Mouse (Mus musculus) left cerebral cortex, adult 2 months (tissue): Measurements from ENCODE around the gene Flt3l. TPM values are rescaled to one million over a fixed set of nuclear protein-coding genes. Genes with fewer than 3 reads are reported as not detected.
A peak's percentile ranks its signal among the peaks of the same experiment; 100 is the strongest.

ENCODE experiments used
- DNase-seq, 2 experiments: peaks; one replicate each; pipeline ENCODE4 v3.0.0; 2021 to 2022; ENCODE audit warnings: low spot score in 2 of 2, mixed read lengths in 1 of 2; ENCODE audit errors: extremely low spot score in 1 of 2
- H3K27ac ChIP-seq: fragments of 200-600 bp; 2 replicates; pipeline ENCODE4 v1.8.1; 2022
- H3K4me3 ChIP-seq: fragments of 200-600 bp; 2 replicates; pipeline ENCODE4 v1.8.1; 2022
- CTCF ChIP-seq: fragments of 200-600 bp; IDR thresholded peaks from 2 replicates; pipeline ENCODE4 v1.8.1; 2022; ENCODE audit warnings: antibody characterized with exemption, mild to moderate bottlenecking, moderate library complexity
- intact Hi-C: fragments of 180-260 bp; cut with DNase I; formaldehyde crosslinking; loops from one replicate; pipeline ENCODE4 v1.15.1; 2025
- microRNA-seq, 2 experiments: library from miRNA; unstranded; fragments of <30 nt; microRNA quantifications; one replicate each; pipeline ENCODE4 v1.2.0; 2021
- total RNA-seq, 2 experiments: library from RNA; stranded (reverse); gene quantifications; 2 replicates each; pipeline ENCODE4 v1.2.3; 2021

Flt3l gene
- total RNA-seq, 2 experiments from 2014 or later, result 6.7 to 8.8 TPM

- Histone ChIP-seq H3K4me3 (no peak overlapping the region), H3K27ac (no peak overlapping the region)
- no peak for TF ChIP-seq CTCF
- intact Hi-C loops, result no loop called here
- no peak for DNase-seq
Measured at GRCm38 (mm10) chr7:45088597-45088996, 47.6 kb downstream of the Flt3l start.

- TF ChIP-seq CTCF, result no peak; the same call in 1 of the 2 replicates
- Histone ChIP-seq H3K27ac (no peak overlapping the region), H3K4me3 (no peak overlapping the region)
- no peak for DNase-seq
- intact Hi-C loops, result no loop called here
Measured at GRCm38 (mm10) chr7:45086084-45086483, 50.1 kb downstream of the Flt3l start.

GRCm38 (mm10) chr7:45083300-45083890, 52.8 kb downstream of the Flt3l start:
- Histone ChIP-seq H3K27ac (peak overlapping the region; percentile 19; the same call in 1 of the 2 replicates), H3K4me3 (no peak overlapping the region)
- intact Hi-C loops, result loop anchor here (5.0 kb wide), 1 partner anchor 214 kb away; no protein-coding TSS in a partner anchor

GRCm38 (mm10) chr7:45082401-45083299, 53.6 kb downstream of the Flt3l start:
- intact Hi-C loops, result loop anchor here (5.0 kb wide), 1 partner anchor 215 kb away; no protein-coding TSS in a partner anchor
- peak overlapping the region; percentile 70 for H3K27ac ChIP-seq
- no peak; the same call in 1 of the 2 replicates for TF ChIP-seq CTCF
- H3K4me3 ChIP-seq, result no peak overlapping the region
- DNase-seq, result no peak

More at GRCm38 (mm10) chr7:45083300-45083890, 52.8 kb downstream of the Flt3l start:
- DNase-seq, result no peak
- no peak for TF ChIP-seq CTCF

GRCm38 (mm10) chr7:45081016-45081415, 55.2 kb downstream of the Flt3l start:
- Histone ChIP-seq H3K4me3 (no peak overlapping the region), H3K27ac (no peak overlapping the region)
- no peak for DNase-seq
- intact Hi-C loops, result loop anchor here (2.0 to 5.0 kb wide), 2 partner anchors 48 to 216 kb away; partner anchors contain the start of gene Rpl13a
- no peak for TF ChIP-seq CTCF

- Histone ChIP-seq H3K4me3 (no peak overlapping the region), H3K27ac (0 out of 2 replicates have a peak overlapping the region, but pooled peaks have one; percentile 28)
- DNase-seq, result peak; percentile 85 to 93
- peak; percentile 85 for TF ChIP-seq CTCF
- intact Hi-C loops, result loop anchor here (1.0 to 5.0 kb wide), 3 partner anchors 49 to 217 kb away; partner anchors contain the start of genes Flt3l, Gm45713 and Rpl13a
Measured at GRCm38 (mm10) chr7:45079856-45080255, 56.4 kb downstream of the Flt3l start.

Small RNA genes lying within 50 kb of the gene (microRNA-seq; reads per million reads assigned to microRNA genes)
- 1,111 to 1,418 reads per million in 2 experiments for gene Mir150
- 5.7 to 17.3 reads per million in 2 experiments for gene Mir5121
- gene Mir7055, result 0.97 to 1.2 reads per million in 2 experiments

Other genes starting within 250 kb of the Flt3l start
- gene Med25, start 243.7 kb downstream of the Flt3l start, total RNA-seq, result 10 to 100 TPM; 96.1 to 98.5 TPM
- gene Fuz, start 240.4 kb downstream of the Flt3l start, total RNA-seq, result 10 to 100 TPM; 23.4 to 24.1 TPM
- gene Ap2a1, start 206.9 kb downstream of the Flt3l start, total RNA-seq, result 100 to 1,000 TPM; 327 to 331 TPM
- 1 to 10 TPM; 2.8 to 3.0 TPM for gene Tsks, start 193.2 kb downstream of the Flt3l start, total RNA-seq
- 100 to 1,000 TPM in 1 of 2 experiments, 10 to 100 TPM in 1; 97.9 to 102 TPM for gene Cpt1c, start 161.6 kb downstream of the Flt3l start, total RNA-seq
- gene Prmt1, start 149.9 kb downstream of the Flt3l start, total RNA-seq, result 100 to 1,000 TPM; 143 to 150 TPM
- 10 to 100 TPM; 36.4 to 36.9 TPM for gene Irf3, start 138.8 kb downstream of the Flt3l start, total RNA-seq
- 1 to 10 TPM; 3.0 to 3.8 TPM for gene Bcl2l12, start 137.7 kb downstream of the Flt3l start, total RNA-seq
- gene Scaf1, start 120.1 kb downstream of the Flt3l start, total RNA-seq, result 100 to 1,000 TPM; 170 to 181 TPM
- gene Rras, start 118.5 kb downstream of the Flt3l start, total RNA-seq, result 10 to 100 TPM; 11.8 to 12.2 TPM
- gene Prr12, start 83.6 kb downstream of the Flt3l start, total RNA-seq, result 10 to 100 TPM; 70.0 to 73.4 TPM
- 10 to 100 TPM; 53.6 to 55.6 TPM for gene Nosip, start 74.0 kb downstream of the Flt3l start, total RNA-seq
- gene Prrg2, start 73.8 kb downstream of the Flt3l start, total RNA-seq, result 10 to 100 TPM in 1 of 2 experiments, 1 to 10 TPM in 1; 9.0 to 10.4 TPM
- 1 to 10 TPM; 4.9 to 5.6 TPM for gene Rcn3, start 44.2 kb downstream of the Flt3l start, total RNA-seq
- 10 to 100 TPM; 16.7 to 23.4 TPM for gene Fcgrt, start 32.6 kb downstream of the Flt3l start, total RNA-seq
- 100 to 1,000 TPM; 421 to 444 TPM for gene Rps11, start 12.0 kb downstream of the Flt3l start, total RNA-seq
- 100 to 1,000 TPM; 695 to 716 TPM for gene Rpl13a, start 7.7 kb downstream of the Flt3l start, total RNA-seq
- gene Gm45713, start 201 bp downstream of the Flt3l start, total RNA-seq, result not detected
- 10 to 100 TPM; 47.6 to 48.4 TPM for gene Pih1d1, start 17.9 kb upstream of the Flt3l start, total RNA-seq
- 10 to 100 TPM; 15.9 to 23.1 TPM for gene Aldh16a1, start 18.2 kb upstream of the Flt3l start, total RNA-seq
- 1,000 to 10,000 TPM; 1,255 to 1,327 TPM for gene Slc17a7, start 27.5 kb upstream of the Flt3l start, total RNA-seq
- gene Gfy, start 43.1 kb upstream of the Flt3l start, total RNA-seq, result under 1 TPM in 1 of 2 experiments, not detected in 1; 0.29 TPM
- gene Pth2, start 44.6 kb upstream of the Flt3l start, total RNA-seq, result not detected
- 1 to 10 TPM; 6.7 to 7.5 TPM for gene Ccdc155, start 68.5 kb upstream of the Flt3l start, total RNA-seq
- gene Dkkl1, start 75.7 kb upstream of the Flt3l start, total RNA-seq, result 10 to 100 TPM; 32.4 to 33.5 TPM
- gene Tead2, start 79.3 kb upstream of the Flt3l start, total RNA-seq, result 1 to 10 TPM; 3.9 to 4.1 TPM
- 1 to 10 TPM; 4.2 to 5.4 TPM for gene Cd37, start 102.7 kb upstream of the Flt3l start, total RNA-seq
- 1 to 10 TPM; 1.9 to 2.4 TPM for gene Slc6a16, start 104.7 kb upstream of the Flt3l start, total RNA-seq
- under 1 TPM in 1 of 2 experiments, not detected in 1; 0.23 TPM for gene Slc6a21, start 141.1 kb upstream of the Flt3l start, total RNA-seq
- gene Trpm4, start 197.3 kb upstream of the Flt3l start, total RNA-seq, result 10 to 100 TPM; 18.5 to 24.6 TPM
- under 1 TPM; 0.23 to 0.61 TPM for gene Hrc, start 198.9 kb upstream of the Flt3l start, total RNA-seq
- 100 to 1,000 TPM; 156 to 159 TPM for gene Ppfia3, start 230.6 kb upstream of the Flt3l start, total RNA-seq
- gene Lin7b, start 234.2 kb upstream of the Flt3l start, total RNA-seq, result 100 to 1,000 TPM; 156 to 178 TPM